Mouse (Mus musculus): ENCODE measurements around the gene Pla2g3. TPM values are rescaled to one million over a fixed set of nuclear protein-coding genes. Genes with fewer than 3 reads are reported as not detected.

Pla2g3 gene
- polyA plus RNA-seq, 1 experiment from 2014 or later, result 0.34 TPM

DNA sequence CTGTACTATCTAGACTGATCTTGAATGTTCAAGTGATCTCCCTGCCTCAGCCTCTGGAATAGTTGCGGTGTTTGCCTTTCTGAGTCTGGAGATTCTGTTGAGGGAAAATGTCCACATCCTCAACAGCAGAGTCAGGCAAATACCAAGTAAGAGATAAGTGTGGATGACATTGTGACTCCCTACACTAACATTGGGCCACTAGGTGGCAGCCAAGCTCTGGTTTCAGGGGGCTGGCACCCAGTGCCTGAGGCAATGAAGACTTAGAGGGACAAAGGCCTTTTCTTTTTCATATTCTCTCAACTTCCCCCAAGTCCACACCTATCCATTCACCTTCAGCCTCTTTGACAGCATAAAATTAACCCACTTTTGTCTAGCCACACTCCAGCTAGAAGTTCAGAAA, 15.6 kb upstream of the Pla2g3 start:
- Histone ChIP-seq H3K9ac (ENCODE audit: low read length) (no peak overlapping the region), H3K9me3 (ENCODE audit: control insufficient read depth, low read length) (no peaks in the 10 kb centered on the region), H3K36me3 (ENCODE audit: control insufficient read depth, insufficient read depth, low read length) (no peaks in the 10 kb centered on the region), H3K4me2 (ENCODE audit: low read length) (no peak overlapping the region), H3K4me3 (ENCODE audit: control insufficient read depth in 1 of 2, insufficient read depth in 1 of 2, low read depth in 1 of 2, low read length in 2 of 2) (no peak overlapping the region), H3K27ac (replicated peaks in 1 of 2; ENCODE audit: control insufficient read depth in 1 of 2, insufficient read depth in 1 of 2, low read depth in 2 of 2, low read length in 2 of 2) (no peak overlapping the region), H3K27me3 (ENCODE audit: control insufficient read depth, insufficient read depth, low read length) (0 out of 2 replicates have a peak, but pooled peaks cover 4% of the 10 kb centered on the region), H3K4me1 (ENCODE audit: control insufficient read depth in 2 of 2, insufficient read depth in 2 of 2, low read length in 2 of 2) (no peaks in the 10 kb centered on the region)
- 23% methylated on average over 1 of the region's 1 CpGs for WGBS
- ATAC-seq (ENCODE audit: insufficient number of reproducible peaks, insufficient read depth, low FRiP score, low read depth), result peak; percentile 64; the same call in 1 of the 2 replicates

DNA sequence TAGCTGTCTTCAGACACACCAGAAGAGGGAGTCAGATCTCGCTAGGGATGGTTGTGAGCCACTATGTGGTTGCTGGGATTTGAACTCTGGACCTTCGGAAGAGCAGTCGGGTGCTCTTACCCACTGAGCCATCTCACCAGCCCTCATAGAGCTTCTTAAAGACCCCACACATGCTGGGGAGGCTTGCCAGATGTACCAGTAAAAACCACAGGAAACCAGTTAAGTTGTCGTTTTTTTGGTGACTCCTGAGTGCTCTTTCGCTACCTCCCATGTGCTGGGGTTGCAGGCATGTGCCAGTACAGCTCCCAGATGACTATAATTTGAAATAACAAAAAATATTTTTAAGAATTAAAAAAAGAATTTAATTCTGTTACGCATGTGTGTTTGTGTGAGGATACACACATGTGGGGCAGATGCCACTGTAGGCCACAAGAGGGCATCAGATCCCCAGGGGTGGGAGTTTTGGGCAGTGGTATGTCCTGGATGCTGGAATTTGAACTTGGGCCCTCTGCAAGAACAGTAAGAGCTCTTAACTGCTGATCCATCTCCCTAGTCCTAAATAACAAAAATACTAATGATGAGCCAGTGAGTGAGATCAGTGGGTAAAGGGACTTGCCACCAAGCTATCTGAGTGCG, 13.5 kb upstream of the Pla2g3 start:
- Histone ChIP-seq H3K9ac (ENCODE audit: low read length) (no peak overlapping the region), H3K36me3 (ENCODE audit: control insufficient read depth, insufficient read depth, low read length) (no peaks in the 10 kb centered on the region), H3K4me2 (ENCODE audit: low read length) (no peak overlapping the region), H3K4me3 (ENCODE audit: control insufficient read depth in 1 of 2, insufficient read depth in 1 of 2, low read depth in 1 of 2, low read length in 2 of 2) (no peak overlapping the region), H3K27me3 (ENCODE audit: control insufficient read depth, insufficient read depth, low read length) (0 out of 2 replicates have a peak, but pooled peaks cover 4% of the 10 kb centered on the region), H3K4me1 (ENCODE audit: control insufficient read depth in 2 of 2, insufficient read depth in 2 of 2, low read length in 2 of 2) (no peaks in the 10 kb centered on the region), H3K27ac (replicated peaks in 1 of 2; ENCODE audit: control insufficient read depth in 1 of 2, insufficient read depth in 1 of 2, low read depth in 2 of 2, low read length in 2 of 2) (no peak overlapping the region), H3K9me3 (ENCODE audit: control insufficient read depth, low read length) (no peaks in the 10 kb centered on the region)
- no peak for ATAC-seq (ENCODE audit: insufficient number of reproducible peaks, insufficient read depth, low FRiP score, low read depth)
- 89% methylated on average over 7 of the region's 7 CpGs for WGBS

DNA sequence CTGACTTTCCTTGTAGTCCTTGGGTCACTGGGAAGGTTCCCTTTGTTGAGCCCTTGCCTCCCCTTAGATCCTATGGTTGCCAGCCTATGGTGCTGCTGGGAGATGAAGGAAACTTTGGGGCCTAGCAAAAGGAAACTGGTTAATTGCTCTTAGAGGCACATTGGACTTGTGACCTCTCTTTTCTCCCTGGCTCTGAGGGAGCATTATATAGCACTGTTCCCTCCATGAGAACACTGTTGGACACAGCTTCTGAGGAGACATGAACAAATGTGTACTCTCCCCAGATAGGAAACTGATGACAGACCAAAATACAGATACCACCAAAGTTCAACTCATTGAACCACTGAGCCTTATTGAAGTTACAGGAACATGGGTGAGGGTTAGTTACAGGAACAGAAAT, 12.6 kb upstream of the Pla2g3 start:
- 0 out of 2 replicates have a peak, but pooled peaks cover 4% of the 10 kb centered on the region for H3K27me3 ChIP-seq (ENCODE audit: control insufficient read depth, insufficient read depth, low read length)
- H3K4me3 ChIP-seq (ENCODE audit: control insufficient read depth in 1 of 2, insufficient read depth in 1 of 2, low read depth in 1 of 2, low read length in 2 of 2), result no peak overlapping the region
- no peaks in the 10 kb centered on the region for H3K36me3 ChIP-seq (ENCODE audit: control insufficient read depth, insufficient read depth, low read length)
- H3K9ac ChIP-seq (ENCODE audit: low read length), result no peak overlapping the region
- H3K9me3 ChIP-seq (ENCODE audit: control insufficient read depth, low read length), result no peaks in the 10 kb centered on the region
- no peaks in the 10 kb centered on the region for H3K4me1 ChIP-seq (ENCODE audit: control insufficient read depth in 2 of 2, insufficient read depth in 2 of 2, low read length in 2 of 2)
- no peak overlapping the region for H3K27ac ChIP-seq (replicated peaks in 1 of 2; ENCODE audit: control insufficient read depth in 1 of 2, insufficient read depth in 1 of 2, low read depth in 2 of 2, low read length in 2 of 2)
- no peak overlapping the region for H3K4me2 ChIP-seq (ENCODE audit: low read length)
- ATAC-seq (ENCODE audit: insufficient number of reproducible peaks, insufficient read depth, low FRiP score, low read depth), result no peak

DNA sequence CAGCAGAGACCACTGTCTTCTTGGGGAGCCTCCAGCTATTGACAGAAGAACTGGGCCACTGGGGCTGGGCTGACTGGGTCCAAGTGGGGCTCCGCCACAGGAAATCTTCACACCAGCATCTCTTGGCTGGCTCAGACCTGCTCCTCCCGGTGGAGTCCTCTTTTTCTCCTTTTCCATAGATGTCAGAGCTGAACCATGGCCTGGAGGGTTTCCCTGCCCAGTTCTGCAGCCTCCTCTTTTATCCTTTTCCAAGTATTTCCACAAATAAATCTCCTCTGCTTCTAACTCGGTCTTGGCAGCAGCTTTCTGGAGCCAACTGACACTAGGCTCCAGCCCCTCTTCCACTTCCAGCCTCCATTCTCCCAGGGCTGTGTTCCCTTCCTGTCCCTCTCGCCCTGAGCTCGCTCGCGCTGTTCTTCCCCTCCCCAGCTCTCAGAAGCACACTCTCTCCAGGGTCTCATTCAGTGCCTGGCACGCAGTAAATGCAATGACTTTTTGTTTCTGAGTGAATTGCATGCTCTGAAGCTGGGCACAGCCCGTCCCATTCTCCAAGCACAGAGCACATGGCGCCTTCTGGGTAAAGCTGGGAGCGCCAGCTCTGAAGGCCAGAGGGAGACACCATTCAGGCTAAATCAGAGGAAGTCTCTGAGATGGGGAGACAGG, 4.0 kb upstream of the Pla2g3 start:
- Histone ChIP-seq H3K9ac (ENCODE audit: low read length) (no peak overlapping the region), H3K27ac (replicated peaks in 1 of 2; ENCODE audit: control insufficient read depth in 1 of 2, insufficient read depth in 1 of 2, low read depth in 2 of 2, low read length in 2 of 2) (no peak overlapping the region), H3K9me3 (ENCODE audit: control insufficient read depth, low read length) (no peaks in the 10 kb centered on the region), H3K27me3 (ENCODE audit: control insufficient read depth, insufficient read depth, low read length) (no peaks in the 10 kb centered on the region), H3K4me1 (ENCODE audit: control insufficient read depth in 2 of 2, insufficient read depth in 2 of 2, low read length in 2 of 2) (peaks cover under 1 to 4% of the 10 kb centered on the region in 2 experiments; a peak in 2 of 4 replicates), H3K36me3 (ENCODE audit: control insufficient read depth, insufficient read depth, low read length) (no peaks in the 10 kb centered on the region), H3K4me2 (ENCODE audit: low read length) (no peak overlapping the region), H3K4me3 (ENCODE audit: control insufficient read depth in 1 of 2, insufficient read depth in 1 of 2, low read depth in 1 of 2, low read length in 2 of 2) (no peak overlapping the region)
- WGBS, result 60% methylated on average over 11 of the region's 11 CpGs
- no peak for ATAC-seq (ENCODE audit: insufficient number of reproducible peaks, insufficient read depth, low FRiP score, low read depth)

DNA sequence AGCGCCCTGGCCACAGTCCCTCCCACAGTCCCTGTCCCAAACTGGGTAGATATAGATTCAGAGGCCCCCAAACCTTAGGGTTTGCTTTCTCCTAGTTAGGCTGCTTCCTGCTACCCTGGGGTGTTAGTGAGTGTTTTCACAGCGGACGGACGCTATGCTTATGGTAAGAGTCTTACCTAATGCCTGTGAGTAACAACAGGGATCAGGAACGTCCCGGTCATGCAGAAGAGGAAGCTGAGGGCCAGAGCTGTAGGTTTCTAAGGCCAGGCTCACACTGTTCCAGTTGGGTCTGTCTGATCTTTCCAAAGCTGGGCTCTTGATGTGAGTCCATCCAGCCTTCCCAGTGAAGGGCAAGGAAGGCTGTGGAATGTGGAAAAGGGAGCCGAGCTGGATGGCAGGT, 1.7 kb upstream of the Pla2g3 start:
- Histone ChIP-seq H3K27me3 (ENCODE audit: control insufficient read depth, insufficient read depth, low read length) (no peaks in the 10 kb centered on the region), H3K27ac (replicated peaks in 1 of 2; ENCODE audit: control insufficient read depth in 1 of 2, insufficient read depth in 1 of 2, low read depth in 2 of 2, low read length in 2 of 2) (no peak overlapping the region), H3K9me3 (ENCODE audit: control insufficient read depth, low read length) (no peaks in the 10 kb centered on the region), H3K36me3 (ENCODE audit: control insufficient read depth, insufficient read depth, low read length) (no peaks in the 10 kb centered on the region), H3K9ac (ENCODE audit: low read length) (no peak overlapping the region), H3K4me1 (ENCODE audit: control insufficient read depth in 2 of 2, insufficient read depth in 2 of 2, low read length in 2 of 2) (peaks cover 4% of the 10 kb centered on the region in 2 experiments; a peak in 2 of 4 replicates), H3K4me2 (ENCODE audit: low read length) (no peak overlapping the region), H3K4me3 (ENCODE audit: control insufficient read depth in 1 of 2, insufficient read depth in 1 of 2, low read depth in 1 of 2, low read length in 2 of 2) (no peak overlapping the region)
- WGBS, result 58% methylated on average over 7 of the region's 7 CpGs
- no peak for ATAC-seq (ENCODE audit: insufficient number of reproducible peaks, insufficient read depth, low FRiP score, low read depth)

DNA sequence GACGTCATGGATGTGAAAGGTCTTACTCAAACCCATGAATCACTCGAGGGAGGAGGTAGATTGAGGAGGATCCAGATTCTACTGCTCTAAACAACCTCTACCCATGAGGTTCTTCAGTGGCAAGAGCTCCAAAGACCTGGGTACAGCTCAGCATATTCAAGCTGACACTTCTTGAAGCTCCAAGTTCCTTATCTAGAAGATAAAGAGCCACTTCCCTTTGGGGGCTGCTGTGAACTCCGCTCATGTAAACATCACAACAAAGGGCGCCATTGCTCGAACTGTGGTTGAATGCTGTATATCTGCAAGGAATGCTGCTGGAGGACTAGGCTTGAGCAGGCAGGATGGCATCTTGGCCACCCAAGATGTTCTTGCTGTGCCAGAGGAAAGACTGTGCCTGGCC, 952 bp downstream of the Pla2g3 start:
- Histone ChIP-seq H3K36me3 (ENCODE audit: control insufficient read depth, insufficient read depth, low read length) (no peaks in the 10 kb centered on the region), H3K27me3 (ENCODE audit: control insufficient read depth, insufficient read depth, low read length) (no peaks in the 10 kb centered on the region), H3K9ac (ENCODE audit: low read length) (no peak overlapping the region), H3K4me2 (ENCODE audit: low read length) (no peak overlapping the region), H3K9me3 (ENCODE audit: control insufficient read depth, low read length) (no peaks in the 10 kb centered on the region), H3K27ac (replicated peaks in 1 of 2; ENCODE audit: control insufficient read depth in 1 of 2, insufficient read depth in 1 of 2, low read depth in 2 of 2, low read length in 2 of 2) (no peak overlapping the region), H3K4me1 (ENCODE audit: control insufficient read depth in 2 of 2, insufficient read depth in 2 of 2, low read length in 2 of 2) (peaks cover 4% of the 10 kb centered on the region in 2 experiments; a peak in 2 of 4 replicates), H3K4me3 (ENCODE audit: control insufficient read depth in 1 of 2, insufficient read depth in 1 of 2, low read depth in 1 of 2, low read length in 2 of 2) (no peak overlapping the region)
- ATAC-seq (ENCODE audit: insufficient number of reproducible peaks, insufficient read depth, low FRiP score, low read depth), result no peak
- 52% methylated on average over 5 of the region's 5 CpGs for WGBS

DNA sequence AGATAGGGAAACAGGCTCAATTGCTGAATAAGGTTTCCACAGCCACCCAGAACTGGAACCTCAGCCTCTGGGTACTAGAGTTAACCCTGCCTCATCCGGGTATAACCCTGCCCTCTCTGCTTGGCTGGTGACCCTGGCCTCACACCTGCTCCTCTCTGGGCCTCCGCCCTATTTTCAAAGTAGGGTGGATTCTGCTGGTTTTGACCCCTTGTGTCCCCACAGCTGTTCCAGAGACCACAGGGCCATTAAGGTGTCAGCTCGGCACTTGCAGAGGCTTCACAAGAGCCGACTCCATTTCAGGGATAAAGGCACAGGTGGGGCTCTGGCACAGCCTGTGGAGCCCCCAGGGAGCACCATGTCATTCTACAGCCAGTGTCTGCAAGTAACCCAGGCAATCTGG, 4.7 kb downstream of the Pla2g3 start:
- peaks cover 4 to 6% of the 10 kb centered on the region in 2 experiments; a peak in 2 of 4 replicates for H3K4me1 ChIP-seq (ENCODE audit: control insufficient read depth in 2 of 2, insufficient read depth in 2 of 2, low read length in 2 of 2)
- no peak overlapping the region for H3K27ac ChIP-seq (replicated peaks in 1 of 2; ENCODE audit: control insufficient read depth in 1 of 2, insufficient read depth in 1 of 2, low read depth in 2 of 2, low read length in 2 of 2)
- 68% methylated on average over 4 of the region's 4 CpGs for WGBS
- no peak overlapping the region for H3K4me2 ChIP-seq (ENCODE audit: low read length)
- H3K9ac ChIP-seq (ENCODE audit: low read length), result no peak overlapping the region
- no peaks in the 10 kb centered on the region for H3K36me3 ChIP-seq (ENCODE audit: control insufficient read depth, insufficient read depth, low read length)
- no peaks in the 10 kb centered on the region for H3K9me3 ChIP-seq (ENCODE audit: control insufficient read depth, low read length)
- no peaks in the 10 kb centered on the region for H3K27me3 ChIP-seq (ENCODE audit: control insufficient read depth, insufficient read depth, low read length)
- no peak overlapping the region for H3K4me3 ChIP-seq (ENCODE audit: control insufficient read depth in 1 of 2, insufficient read depth in 1 of 2, low read depth in 1 of 2, low read length in 2 of 2)
- no peak for ATAC-seq (ENCODE audit: insufficient number of reproducible peaks, insufficient read depth, low FRiP score, low read depth)

Measured in heart, embryonic 14.5 days (tissue).